Mouse (Mus musculus): ENCODE measurements around the gene Csf3r. TPM values are rescaled to one million over a fixed set of nuclear protein-coding genes. Genes with fewer than 3 reads are reported as not detected.

Csf3r gene
- polyA plus RNA-seq, 1 experiment from 2014 or later: 0.70 TPM

DNA sequence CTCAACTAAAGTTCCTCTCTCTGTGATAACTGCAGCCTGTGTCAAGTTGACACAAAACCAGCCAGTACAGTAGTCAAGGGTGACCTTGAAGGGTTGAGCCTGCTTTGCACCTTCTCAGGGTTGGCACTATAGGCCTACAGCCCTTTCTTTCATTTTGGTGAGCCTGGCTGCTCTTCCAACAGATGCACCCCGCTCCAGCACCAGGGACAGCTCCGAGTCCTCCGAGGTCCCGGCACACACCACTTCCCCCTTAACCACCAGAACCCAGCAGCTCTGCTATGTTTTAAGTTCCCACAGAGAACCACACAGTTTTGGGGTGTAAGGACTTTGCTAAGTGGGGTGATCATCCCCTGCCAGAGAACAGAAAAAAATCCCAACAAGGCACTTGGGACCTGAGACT is 27.8 kb upstream of the Csf3r start:
- no peak overlapping the region for H3K4me2 ChIP-seq (ENCODE audit: low read length)
- no peaks in the 10 kb centered on the region for H3K36me3 ChIP-seq (ENCODE audit: control insufficient read depth, insufficient read depth)
- no peak overlapping the region for H3K4me3 ChIP-seq (replicated peaks; ENCODE audit: low read length)
- peaks cover 11% of the 10 kb centered on the region; the same call in 1 of the 2 replicates for H3K9me3 ChIP-seq (ENCODE audit: control insufficient read depth, low read length)
- no peak overlapping the region for H3K9ac ChIP-seq (replicated peaks; ENCODE audit: low read depth, low read length)
- no peak overlapping the region for H3K27ac ChIP-seq (ENCODE audit: low read length)
- no peaks in the 10 kb centered on the region for H3K4me1 ChIP-seq (replicated peaks; ENCODE audit: control insufficient read depth, insufficient read depth, low read length)
- WGBS: 13% methylated on average over 4 of the region's 4 CpGs
- ATAC-seq: no peak
- no peaks in the 10 kb centered on the region for H3K27me3 ChIP-seq (replicated peaks; ENCODE audit: control insufficient read depth, insufficient read depth, low read length)

- H3K27ac ChIP-seq (ENCODE audit: low read length): no peak overlapping the region
- H3K4me3 ChIP-seq (replicated peaks; ENCODE audit: low read length): no peak overlapping the region
- no peaks in the 10 kb centered on the region for H3K27me3 ChIP-seq (replicated peaks; ENCODE audit: control insufficient read depth, insufficient read depth, low read length)
- no peaks in the 10 kb centered on the region for H3K36me3 ChIP-seq (ENCODE audit: control insufficient read depth, insufficient read depth)
- H3K9me3 ChIP-seq (ENCODE audit: control insufficient read depth, low read length): peaks cover 11% of the 10 kb centered on the region; the same call in 1 of the 2 replicates
- H3K9ac ChIP-seq (replicated peaks; ENCODE audit: low read depth, low read length): no peak overlapping the region
- WGBS: 91% methylated on average over 2 of the region's 2 CpGs
- H3K4me1 ChIP-seq (replicated peaks; ENCODE audit: control insufficient read depth, insufficient read depth, low read length): no peaks in the 10 kb centered on the region
- no peak overlapping the region for H3K4me2 ChIP-seq (ENCODE audit: low read length)
- no peak for ATAC-seq
Measured at GRCm38 (mm10) chr4:125997826-125998225, 26.5 kb upstream of the Csf3r start.

DNA sequence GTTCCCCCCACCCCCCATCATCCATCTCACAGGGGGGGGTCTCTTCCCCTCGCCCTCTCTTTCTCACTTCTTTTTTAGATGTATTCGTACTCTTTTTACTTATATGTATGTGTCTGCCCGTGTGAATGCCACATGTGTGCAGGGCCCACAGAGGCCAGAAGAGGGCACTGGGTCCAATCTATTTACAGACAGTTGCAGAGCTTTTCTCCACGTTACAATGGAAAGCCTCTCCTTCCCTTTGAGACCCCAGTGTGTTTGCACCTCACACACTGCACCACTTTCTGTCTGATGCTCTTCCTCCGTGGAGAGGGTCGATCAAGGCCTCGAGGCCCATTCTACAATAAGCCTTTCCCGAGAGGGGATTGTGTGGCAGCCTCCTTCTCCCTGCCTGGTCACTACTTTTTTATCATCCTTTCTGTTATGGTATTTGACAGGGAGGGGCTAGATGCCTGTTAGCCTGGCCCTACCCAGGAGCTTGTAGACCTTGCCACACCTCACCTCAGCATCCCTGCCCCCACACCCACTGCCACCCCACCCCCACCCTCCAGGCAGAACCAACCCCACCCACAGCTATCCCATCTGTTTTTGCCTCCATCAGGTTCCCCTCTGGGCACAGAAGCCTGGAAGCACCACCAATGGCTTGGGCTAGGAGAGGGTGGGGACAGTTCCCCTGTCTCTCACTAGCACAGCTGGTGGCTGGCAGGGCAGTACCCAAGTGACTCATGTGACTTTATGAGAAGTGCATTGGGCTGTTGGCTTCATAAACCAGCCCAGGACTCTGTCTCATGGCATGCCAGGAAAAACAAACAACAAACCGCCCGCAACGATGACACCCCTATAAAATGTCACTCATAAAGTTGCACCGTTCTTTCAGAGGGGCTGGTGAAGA is 22.8 kb upstream of the Csf3r start:
- ATAC-seq: no peak
- Histone ChIP-seq H3K27me3 (replicated peaks; ENCODE audit: control insufficient read depth, insufficient read depth, low read length) (no peaks in the 10 kb centered on the region), H3K4me1 (replicated peaks; ENCODE audit: control insufficient read depth, insufficient read depth, low read length) (no peaks in the 10 kb centered on the region), H3K36me3 (ENCODE audit: control insufficient read depth, insufficient read depth) (no peaks in the 10 kb centered on the region), H3K9me3 (ENCODE audit: control insufficient read depth, low read length) (peaks cover 11% of the 10 kb centered on the region; the same call in 1 of the 2 replicates), H3K9ac (replicated peaks; ENCODE audit: low read depth, low read length) (no peak overlapping the region), H3K4me2 (ENCODE audit: low read length) (no peak overlapping the region), H3K4me3 (replicated peaks; ENCODE audit: low read length) (no peak overlapping the region), H3K27ac (ENCODE audit: low read length) (no peak overlapping the region)
- WGBS: 90% methylated on average over 12 of the region's 12 CpGs

DNA sequence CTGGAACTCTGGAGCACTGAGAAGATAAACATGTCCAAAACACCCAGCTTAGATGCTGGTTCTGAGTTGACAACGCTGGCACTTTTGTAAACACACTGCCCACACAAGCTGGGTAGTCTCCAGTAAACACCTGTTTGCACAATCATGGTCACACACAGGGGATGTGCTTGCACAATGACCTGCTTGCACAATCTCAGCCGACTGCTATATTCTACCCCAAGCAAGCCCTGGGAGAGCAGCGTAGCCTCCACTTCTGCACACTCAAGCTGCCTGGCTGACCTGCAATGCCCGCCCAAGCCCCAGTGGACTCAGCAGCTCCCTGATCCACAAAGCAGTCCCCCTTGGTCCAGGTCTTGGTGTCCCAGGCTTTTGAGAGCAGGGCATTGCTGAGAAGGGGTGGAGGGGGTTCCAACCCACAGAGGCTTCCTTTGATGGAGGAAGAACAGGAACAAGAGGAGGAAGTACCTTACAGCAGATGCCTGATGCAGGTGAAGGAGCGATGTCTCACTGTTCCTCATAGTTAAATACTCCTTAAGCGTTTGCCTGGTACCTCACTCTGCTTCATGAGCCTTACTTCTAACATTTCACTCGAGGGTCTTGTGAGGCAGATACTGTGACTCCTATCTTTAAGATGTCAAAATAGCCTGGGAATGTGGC is 6.5 kb upstream of the Csf3r start:
- Histone ChIP-seq H3K9me3 (ENCODE audit: control insufficient read depth, low read length) (no peaks in the 10 kb centered on the region), H3K36me3 (ENCODE audit: control insufficient read depth, insufficient read depth) (no peaks in the 10 kb centered on the region), H3K9ac (replicated peaks; ENCODE audit: low read depth, low read length) (no peak overlapping the region), H3K4me1 (replicated peaks; ENCODE audit: control insufficient read depth, insufficient read depth, low read length) (no peaks in the 10 kb centered on the region), H3K27ac (ENCODE audit: low read length) (no peak overlapping the region), H3K4me2 (ENCODE audit: low read length) (no peak overlapping the region), H3K27me3 (replicated peaks; ENCODE audit: control insufficient read depth, insufficient read depth, low read length) (no peaks in the 10 kb centered on the region), H3K4me3 (replicated peaks; ENCODE audit: low read length) (no peak overlapping the region)
- ATAC-seq: no peak
- 86% methylated on average over 7 of the region's 7 CpGs for WGBS

DNA sequence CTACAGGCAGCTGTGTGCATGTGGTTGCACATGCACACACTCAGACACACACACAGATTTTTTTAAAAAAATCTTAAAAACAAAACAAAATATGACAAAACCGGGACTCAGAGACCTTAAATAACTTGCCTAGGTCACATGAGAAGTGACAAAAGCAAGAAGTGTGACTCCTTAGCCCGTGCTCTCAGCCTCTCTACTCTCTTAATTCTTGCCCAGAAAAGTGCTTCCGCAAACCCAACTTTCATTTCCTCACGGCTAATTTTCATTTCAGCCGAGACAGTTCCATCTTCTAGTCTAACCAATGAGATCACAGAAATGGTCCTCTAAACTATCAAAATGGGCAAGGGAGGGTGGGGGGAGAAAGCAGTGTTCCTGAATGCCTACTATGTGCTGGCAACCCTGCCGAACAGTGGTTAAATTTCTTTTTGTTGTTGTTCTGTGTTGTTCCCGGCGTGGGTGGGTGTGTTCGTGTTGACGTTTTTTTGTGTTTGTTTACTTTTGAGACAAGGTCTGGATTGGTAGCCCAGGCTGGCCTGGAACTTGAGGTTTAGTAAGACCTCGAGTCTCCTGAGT is 5.3 kb upstream of the Csf3r start:
- no peak overlapping the region for H3K27ac ChIP-seq (ENCODE audit: low read length)
- no peaks in the 10 kb centered on the region for H3K9me3 ChIP-seq (ENCODE audit: control insufficient read depth, low read length)
- H3K4me1 ChIP-seq (replicated peaks; ENCODE audit: control insufficient read depth, insufficient read depth, low read length): no peaks in the 10 kb centered on the region
- H3K27me3 ChIP-seq (replicated peaks; ENCODE audit: control insufficient read depth, insufficient read depth, low read length): no peaks in the 10 kb centered on the region
- 83% methylated on average over 11 of the region's 11 CpGs for WGBS
- H3K4me2 ChIP-seq (ENCODE audit: low read length): no peak overlapping the region
- H3K4me3 ChIP-seq (replicated peaks; ENCODE audit: low read length): no peak overlapping the region
- no peak overlapping the region for H3K9ac ChIP-seq (replicated peaks; ENCODE audit: low read depth, low read length)
- ATAC-seq: no peak
- no peaks in the 10 kb centered on the region for H3K36me3 ChIP-seq (ENCODE audit: control insufficient read depth, insufficient read depth)

DNA sequence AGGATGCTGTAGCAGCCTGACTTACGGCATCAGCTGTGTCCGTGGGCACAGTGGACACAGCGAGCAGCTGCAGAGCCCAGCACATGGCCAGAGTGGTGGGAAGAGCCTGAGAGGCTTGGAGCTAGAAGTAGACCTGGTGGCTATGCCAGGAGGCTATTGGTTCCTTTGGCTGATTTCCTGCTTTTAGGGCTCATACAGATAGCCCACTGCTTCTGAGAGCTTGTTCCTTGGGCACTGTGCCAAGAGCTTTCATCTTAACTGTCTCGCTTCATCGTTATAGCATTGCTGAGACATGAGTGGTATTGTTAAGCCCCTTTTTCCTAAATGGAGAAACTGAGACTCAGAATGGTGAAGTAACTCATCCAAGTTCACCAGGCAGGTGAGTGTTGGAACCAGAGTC is 1.5 kb downstream of the Csf3r start:
- Histone ChIP-seq H3K4me3 (replicated peaks; ENCODE audit: low read length) (no peak overlapping the region), H3K27ac (ENCODE audit: low read length) (no peak overlapping the region), H3K9ac (replicated peaks; ENCODE audit: low read depth, low read length) (no peak overlapping the region), H3K4me2 (ENCODE audit: low read length) (no peak overlapping the region), H3K36me3 (ENCODE audit: control insufficient read depth, insufficient read depth) (no peaks in the 10 kb centered on the region), H3K9me3 (ENCODE audit: control insufficient read depth, low read length) (no peaks in the 10 kb centered on the region), H3K4me1 (replicated peaks; ENCODE audit: control insufficient read depth, insufficient read depth, low read length) (no peaks in the 10 kb centered on the region), H3K27me3 (replicated peaks; ENCODE audit: control insufficient read depth, insufficient read depth, low read length) (no peaks in the 10 kb centered on the region)
- ATAC-seq: no peak
- WGBS: 69% methylated on average over 5 of the region's 5 CpGs

DNA sequence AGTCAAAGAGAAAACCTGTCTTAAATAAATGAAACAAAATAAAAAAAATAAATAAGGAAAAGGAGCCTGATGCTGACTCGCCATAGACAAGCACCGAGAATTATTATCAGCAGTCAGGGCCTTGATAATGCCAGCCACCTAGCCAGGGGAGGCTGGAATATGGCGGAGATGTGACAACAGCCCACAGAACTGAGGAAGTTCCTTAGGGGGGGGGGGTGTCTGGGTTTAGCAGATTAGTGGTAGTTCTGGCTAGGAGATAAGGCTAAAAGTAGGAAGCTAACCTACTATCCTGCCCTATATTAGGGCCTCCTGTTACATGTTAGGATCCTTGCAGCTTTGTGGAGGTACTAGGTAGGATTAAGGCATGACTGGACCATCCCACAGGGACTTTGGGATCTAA is 3.6 kb downstream of the Csf3r start:
- no peak overlapping the region for H3K9ac ChIP-seq (replicated peaks; ENCODE audit: low read depth, low read length)
- H3K9me3 ChIP-seq (ENCODE audit: control insufficient read depth, low read length): no peaks in the 10 kb centered on the region
- WGBS: 91% methylated on average over 3 of the region's 3 CpGs
- no peaks in the 10 kb centered on the region for H3K36me3 ChIP-seq (ENCODE audit: control insufficient read depth, insufficient read depth)
- H3K27ac ChIP-seq (ENCODE audit: low read length): no peak overlapping the region
- H3K4me3 ChIP-seq (replicated peaks; ENCODE audit: low read length): no peak overlapping the region
- ATAC-seq: no peak
- H3K4me1 ChIP-seq (replicated peaks; ENCODE audit: control insufficient read depth, insufficient read depth, low read length): no peaks in the 10 kb centered on the region
- H3K4me2 ChIP-seq (ENCODE audit: low read length): no peak overlapping the region
- no peaks in the 10 kb centered on the region for H3K27me3 ChIP-seq (replicated peaks; ENCODE audit: control insufficient read depth, insufficient read depth, low read length)

DNA sequence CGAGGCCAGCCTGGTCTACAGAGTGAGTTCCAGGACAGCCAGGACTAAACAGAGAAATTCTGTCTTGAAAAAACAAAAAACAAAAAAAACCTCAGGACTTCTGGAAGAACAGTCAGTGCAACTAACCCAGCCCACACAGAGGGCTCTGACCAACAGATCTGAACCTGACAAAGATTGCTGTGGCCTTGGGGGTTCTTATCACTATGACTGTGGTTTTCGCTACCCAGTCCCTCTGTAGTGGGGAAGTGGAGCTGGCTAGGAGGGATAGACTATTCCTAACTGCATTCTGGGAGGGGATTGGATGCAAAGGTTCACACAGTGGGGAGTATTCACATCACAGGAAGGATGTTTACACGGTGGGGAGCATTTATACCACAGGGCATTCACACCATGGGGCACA is 4.7 kb downstream of the Csf3r start:
- Histone ChIP-seq H3K4me1 (replicated peaks; ENCODE audit: control insufficient read depth, insufficient read depth, low read length) (no peaks in the 10 kb centered on the region), H3K27me3 (replicated peaks; ENCODE audit: control insufficient read depth, insufficient read depth, low read length) (no peaks in the 10 kb centered on the region), H3K27ac (ENCODE audit: low read length) (no peak overlapping the region), H3K9ac (replicated peaks; ENCODE audit: low read depth, low read length) (no peak overlapping the region), H3K9me3 (ENCODE audit: control insufficient read depth, low read length) (no peaks in the 10 kb centered on the region), H3K4me3 (replicated peaks; ENCODE audit: low read length) (no peak overlapping the region), H3K4me2 (ENCODE audit: low read length) (no peak overlapping the region), H3K36me3 (ENCODE audit: control insufficient read depth, insufficient read depth) (no peaks in the 10 kb centered on the region)
- no peak for ATAC-seq
- 86% methylated on average over 3 of the region's 3 CpGs for WGBS

DNA sequence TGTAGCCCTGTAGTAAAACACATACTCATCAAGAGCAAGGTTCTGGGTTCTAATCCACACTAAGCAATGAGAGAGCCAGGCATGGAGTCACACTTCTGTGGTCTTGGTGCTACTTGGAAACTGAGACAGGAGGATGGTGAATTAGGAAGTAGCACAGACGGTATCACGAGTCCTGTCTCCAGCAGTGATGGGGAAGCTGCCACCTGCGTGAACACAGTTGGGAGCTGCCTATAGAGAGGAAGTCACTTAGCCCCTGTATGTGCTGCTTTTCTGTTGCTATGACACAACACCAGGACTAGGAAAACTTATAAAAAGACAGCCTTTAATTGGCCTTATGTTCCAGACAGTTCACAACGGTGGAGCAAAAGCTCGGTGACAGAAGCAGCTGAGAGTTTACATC is 6.4 kb downstream of the Csf3r start:
- Histone ChIP-seq H3K9me3 (ENCODE audit: control insufficient read depth, low read length) (no peaks in the 10 kb centered on the region), H3K27me3 (replicated peaks; ENCODE audit: control insufficient read depth, insufficient read depth, low read length) (no peaks in the 10 kb centered on the region), H3K27ac (ENCODE audit: low read length) (no peak overlapping the region), H3K36me3 (ENCODE audit: control insufficient read depth, insufficient read depth) (no peaks in the 10 kb centered on the region), H3K4me1 (replicated peaks; ENCODE audit: control insufficient read depth, insufficient read depth, low read length) (no peaks in the 10 kb centered on the region), H3K4me2 (ENCODE audit: low read length) (no peak overlapping the region), H3K9ac (replicated peaks; ENCODE audit: low read depth, low read length) (no peak overlapping the region), H3K4me3 (replicated peaks; ENCODE audit: low read length) (no peak overlapping the region)
- 69% methylated on average over 5 of the region's 5 CpGs for WGBS
- no peak for ATAC-seq
